Mouse (Mus musculus): ENCODE results near the gene Hic2. TPM values are rescaled to one million over a fixed set of nuclear protein-coding genes. Genes with fewer than 3 reads are reported as not detected.

The Hic2 gene
- polyA plus RNA-seq, 1 experiment from 2014 or later, result 4.0 TPM

DNA sequence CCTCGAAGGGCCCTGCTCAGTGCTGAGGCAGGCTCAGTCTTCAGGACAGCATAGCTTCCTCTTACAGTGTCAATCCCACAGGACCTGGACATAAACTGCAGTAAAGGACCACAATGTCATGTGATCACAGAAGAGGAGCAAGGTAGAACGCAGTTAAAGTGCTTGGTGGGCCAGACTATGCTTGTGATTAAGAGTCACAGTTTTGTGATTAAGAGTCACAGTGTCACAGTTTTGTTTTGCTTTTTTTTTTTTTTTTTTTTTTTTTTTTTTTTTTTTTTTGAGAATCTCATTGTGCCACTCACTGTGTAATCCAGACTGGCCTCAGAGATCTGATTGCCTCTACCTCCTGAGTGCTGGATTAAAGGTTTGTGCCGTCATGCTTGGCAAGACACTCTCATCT lies 32.7 kb downstream of the Hic2 start:
- peaks cover 5% of the 10 kb centered on the region; the same call in 1 of the 2 replicates for H3K4me1 ChIP-seq (ENCODE audit: control insufficient read depth, insufficient read depth, low read length)
- peaks cover 7% of the 10 kb centered on the region for H3K9me3 ChIP-seq (replicated peaks; ENCODE audit: control insufficient read depth, low read length)
- no peak overlapping the region for H3K9ac ChIP-seq (ENCODE audit: low read length)
- H3K27me3 ChIP-seq (ENCODE audit: control insufficient read depth, insufficient read depth, low read length), result no peaks in the 10 kb centered on the region
- WGBS, result 78% methylated on average over 3 of the region's 3 CpGs
- no peak overlapping the region for H3K4me3 ChIP-seq (ENCODE audit: low read length)
- ATAC-seq (replicated peaks; ENCODE audit: extremely low read depth, insufficient read depth, low FRiP score), result no peak
- no peak overlapping the region for H3K27ac ChIP-seq (ENCODE audit: low read length)
- no peaks in the 10 kb centered on the region for H3K36me3 ChIP-seq (ENCODE audit: control insufficient read depth, insufficient read depth)
- H3K4me2 ChIP-seq (ENCODE audit: low read depth, low read length), result no peak overlapping the region

GRCm38 (mm10) chr16:17267937-17268336 lies 34.6 kb downstream of the Hic2 start:
- Histone ChIP-seq H3K4me2 (ENCODE audit: low read depth, low read length) (no peak overlapping the region), H3K9ac (ENCODE audit: low read length) (no peak overlapping the region), H3K27me3 (ENCODE audit: control insufficient read depth, insufficient read depth, low read length) (no peaks in the 10 kb centered on the region), H3K4me1 (ENCODE audit: control insufficient read depth, insufficient read depth, low read length) (no peaks in the 10 kb centered on the region), H3K36me3 (ENCODE audit: control insufficient read depth, insufficient read depth) (no peaks in the 10 kb centered on the region), H3K4me3 (ENCODE audit: low read length) (no peak overlapping the region), H3K27ac (ENCODE audit: low read length) (no peak overlapping the region), H3K9me3 (replicated peaks; ENCODE audit: control insufficient read depth, low read length) (peaks cover 7% of the 10 kb centered on the region)
- no peak for ATAC-seq (replicated peaks; ENCODE audit: extremely low read depth, insufficient read depth, low FRiP score)
- 21% methylated on average over 5 of the region's 5 CpGs for WGBS

- Histone ChIP-seq H3K27me3 (ENCODE audit: control insufficient read depth, insufficient read depth, low read length) (no peaks in the 10 kb centered on the region), H3K4me3 (ENCODE audit: low read length) (no peak overlapping the region), H3K27ac (ENCODE audit: low read length) (no peak overlapping the region), H3K4me2 (ENCODE audit: low read depth, low read length) (no peak overlapping the region), H3K9ac (ENCODE audit: low read length) (no peak overlapping the region), H3K9me3 (replicated peaks; ENCODE audit: control insufficient read depth, low read length) (peaks cover 7% of the 10 kb centered on the region), H3K36me3 (ENCODE audit: control insufficient read depth, insufficient read depth) (no peaks in the 10 kb centered on the region), H3K4me1 (ENCODE audit: control insufficient read depth, insufficient read depth, low read length) (no peaks in the 10 kb centered on the region)
- WGBS, result 88% methylated on average over 5 of the region's 5 CpGs
- ATAC-seq (replicated peaks; ENCODE audit: extremely low read depth, insufficient read depth, low FRiP score), result no peak
These were observed 36.5 kb downstream of the Hic2 start for GRCm38 (mm10) chr16:17269872-17270271.

GRCm38 (mm10) chr16:17271124-17271523 lies 37.8 kb downstream of the Hic2 start:
- H3K36me3 ChIP-seq (ENCODE audit: control insufficient read depth, insufficient read depth), result no peaks in the 10 kb centered on the region
- no peak overlapping the region for H3K27ac ChIP-seq (ENCODE audit: low read length)
- ATAC-seq (replicated peaks; ENCODE audit: extremely low read depth, insufficient read depth, low FRiP score), result no peak
- peaks cover 7% of the 10 kb centered on the region for H3K9me3 ChIP-seq (replicated peaks; ENCODE audit: control insufficient read depth, low read length)
- no peak overlapping the region for H3K4me3 ChIP-seq (ENCODE audit: low read length)
- 70% methylated on average over 4 of the region's 4 CpGs for WGBS
- H3K27me3 ChIP-seq (ENCODE audit: control insufficient read depth, insufficient read depth, low read length), result no peaks in the 10 kb centered on the region
- H3K9ac ChIP-seq (ENCODE audit: low read length), result no peak overlapping the region
- no peak overlapping the region for H3K4me2 ChIP-seq (ENCODE audit: low read depth, low read length)
- H3K4me1 ChIP-seq (ENCODE audit: control insufficient read depth, insufficient read depth, low read length), result no peaks in the 10 kb centered on the region

GRCm38 (mm10) chr16:17271856-17272255 lies 38.5 kb downstream of the Hic2 start:
- 78% methylated on average over 6 of the region's 6 CpGs for WGBS
- H3K27me3 ChIP-seq (ENCODE audit: control insufficient read depth, insufficient read depth, low read length), result 0 out of 2 replicates have a peak, but pooled peaks cover 4% of the 10 kb centered on the region
- no peak overlapping the region for H3K27ac ChIP-seq (ENCODE audit: low read length)
- H3K36me3 ChIP-seq (ENCODE audit: control insufficient read depth, insufficient read depth), result no peaks in the 10 kb centered on the region
- peaks cover 7% of the 10 kb centered on the region for H3K9me3 ChIP-seq (replicated peaks; ENCODE audit: control insufficient read depth, low read length)
- peaks cover 5% of the 10 kb centered on the region for H3K4me1 ChIP-seq (ENCODE audit: control insufficient read depth, insufficient read depth, low read length)
- H3K4me2 ChIP-seq (ENCODE audit: low read depth, low read length), result no peak overlapping the region
- no peak overlapping the region for H3K4me3 ChIP-seq (ENCODE audit: low read length)
- no peak for ATAC-seq (replicated peaks; ENCODE audit: extremely low read depth, insufficient read depth, low FRiP score)
- H3K9ac ChIP-seq (ENCODE audit: low read length), result no peak overlapping the region

- peaks cover 18% of the 10 kb centered on the region for H3K4me1 ChIP-seq (ENCODE audit: control insufficient read depth, insufficient read depth, low read length)
- H3K27ac ChIP-seq (ENCODE audit: low read length), result peak within 1 kb of the TSS; percentile 64
- 54% methylated on average over 7 of the region's 7 CpGs for whole genome bisulfite sequencing
- peak within 1 kb of the TSS; percentile 99 for H3K4me2 ChIP-seq (ENCODE audit: low read depth, low read length)
- peaks cover 4% of the 10 kb centered on the region for H3K9me3 ChIP-seq (replicated peaks; ENCODE audit: control insufficient read depth, low read length)
- ATAC-seq (replicated peaks; ENCODE audit: extremely low read depth, insufficient read depth, low FRiP score), result no peak
- peak within 1 kb of the TSS; percentile 78 for H3K4me3 ChIP-seq (ENCODE audit: low read length)
- peaks cover 19% of the 10 kb centered on the region for H3K27me3 ChIP-seq (ENCODE audit: control insufficient read depth, insufficient read depth, low read length)
- H3K36me3 ChIP-seq (ENCODE audit: control insufficient read depth, insufficient read depth), result peaks cover 4% of the 10 kb centered on the region; the same call in 1 of the 2 replicates
- H3K9ac ChIP-seq (ENCODE audit: low read length), result peak within 1 kb of the TSS; percentile 77
These were observed 42.3 kb downstream of the Hic2 start, which contains the start of gene Tmem191c for GRCm38 (mm10) chr16:17275721-17276120. Gene Tmem191c, plus strand, starts transcription at chr16:17276077.

- under 1% methylated on average over 62 of the region's 62 CpGs for WGBS
- H3K27ac ChIP-seq (ENCODE audit: low read length), result peak overlapping the region; percentile 64
- peak; percentile 88 for ATAC-seq (replicated peaks; ENCODE audit: extremely low read depth, insufficient read depth, low FRiP score)
These were observed 43.1 kb downstream of the Hic2 start for GRCm38 (mm10) chr16:17276164-17277151.

GRCm38 (mm10) chr16:17277342-17278211 lies 44.2 kb downstream of the Hic2 start:
- no peaks in the 10 kb centered on the region for H3K9me3 ChIP-seq (replicated peaks; ENCODE audit: control insufficient read depth, low read length)
- ATAC-seq (replicated peaks; ENCODE audit: extremely low read depth, insufficient read depth, low FRiP score), result no peak
- peaks cover 18% of the 10 kb centered on the region for H3K4me1 ChIP-seq (ENCODE audit: control insufficient read depth, insufficient read depth, low read length)
- H3K9ac ChIP-seq (ENCODE audit: low read length), result peak overlapping the region; percentile 58
- H3K36me3 ChIP-seq (ENCODE audit: control insufficient read depth, insufficient read depth), result peaks cover 13% of the 10 kb centered on the region
- H3K27ac ChIP-seq (ENCODE audit: low read length), result no peak overlapping the region
- peak overlapping the region; percentile 78 for H3K4me3 ChIP-seq (ENCODE audit: low read length)
- peak overlapping the region; percentile 99 for H3K4me2 ChIP-seq (ENCODE audit: low read depth, low read length)
- H3K27me3 ChIP-seq (ENCODE audit: control insufficient read depth, insufficient read depth, low read length), result peaks cover 19% of the 10 kb centered on the region
- WGBS, result 7% methylated on average over 61 of the region's 61 CpGs

More at GRCm38 (mm10) chr16:17276164-17277151, 43.1 kb downstream of the Hic2 start:
- Histone ChIP-seq H3K9me3 (replicated peaks; ENCODE audit: control insufficient read depth, low read length) (no peaks in the 10 kb centered on the region), H3K4me3 (ENCODE audit: low read length) (peak overlapping the region; percentile 78), H3K4me1 (ENCODE audit: control insufficient read depth, insufficient read depth, low read length) (peaks cover 18% of the 10 kb centered on the region), H3K36me3 (ENCODE audit: control insufficient read depth, insufficient read depth) (peaks cover 10% of the 10 kb centered on the region; the same call in 1 of the 2 replicates), H3K27me3 (ENCODE audit: control insufficient read depth, insufficient read depth, low read length) (peaks cover 19% of the 10 kb centered on the region), H3K4me2 (ENCODE audit: low read depth, low read length) (peak overlapping the region; percentile 99), H3K9ac (ENCODE audit: low read length) (peak overlapping the region; percentile 77)

Measured in heart, embryonic 16.5 days (tissue).